Mouse (Mus musculus) MEL (cell line): ENCODE results near the gene 9930021J03Rik. TPM values are rescaled to one million over a fixed set of nuclear protein-coding genes. Genes with fewer than 3 reads are reported as not detected.

Source experiments
- DNase-seq: peaks from one replicate; pipeline ENCODE4 v3.0.0; 2011; ENCODE audit warnings: low read depth, low spot score
- H3K27ac ChIP-seq: 2 replicates; pipeline ENCODE4 v1.5.1; 2012; ENCODE audit warnings: low read depth, mild to moderate bottlenecking, control low read depth, low read length, moderate library complexity; ENCODE audit not compliant: control insufficient read depth
- H3K27me3 ChIP-seq, 2 experiments: fragments of 150-350 bp in 1 of 2; sonication (generic) in 1 of 2; 2 replicates each; pipeline ENCODE4 v1.6.1; 2012; ENCODE audit warnings: low read length in 2 of 2, mild to moderate bottlenecking in 2 of 2, improper control_type of control experiment in 1 of 2, moderate library complexity in 1 of 2; ENCODE audit not compliant: insufficient read depth in 2 of 2, control insufficient read depth in 1 of 2
- H3K36me3 ChIP-seq, 2 experiments: 2 replicates each; pipeline ENCODE4 v1.6.1; 2012 to 2014; ENCODE audit warnings: low read length in 2 of 2, improper control_type of control experiment in 1 of 2, inconsistent platforms in 1 of 2, mild to moderate bottlenecking in 1 of 2; ENCODE audit not compliant: insufficient read depth in 2 of 2, control insufficient read depth in 1 of 2
- H3K4me1 ChIP-seq, 2 experiments: fragments of 150-350 bp in 1 of 2; sonication (generic) in 1 of 2; 2 replicates each; pipeline ENCODE4 v1.6.1; 2012; ENCODE audit warnings: low read length in 2 of 2, improper control_type of control experiment in 1 of 2, mild to moderate bottlenecking in 1 of 2; ENCODE audit not compliant: insufficient read depth in 2 of 2, control insufficient read depth in 1 of 2
- H3K4me3 ChIP-seq, 2 experiments: fragments of 150-350 bp in 1 of 2; sonication (generic) in 1 of 2; 2 replicates each; pipeline ENCODE4 v1.5.1; 2012; ENCODE audit warnings: low read depth in 2 of 2, low read length in 2 of 2, mild to moderate bottlenecking in 2 of 2, moderate library complexity in 2 of 2, control low read depth in 1 of 2, improper control_type of control experiment in 1 of 2; ENCODE audit not compliant: control insufficient read depth in 1 of 2, insufficient read depth in 1 of 2
- H3K79me2 ChIP-seq: 2 replicates; pipeline ENCODE4 v1.6.1; 2012; ENCODE audit warnings: mild to moderate bottlenecking, low read length, moderate library complexity; ENCODE audit not compliant: control insufficient read depth, poor library complexity, insufficient read depth
- H3K9ac ChIP-seq: 2 replicates; pipeline ENCODE4 v1.6.1; 2012; ENCODE audit warnings: low read depth, mild to moderate bottlenecking, control low read depth, low read length, moderate library complexity; ENCODE audit not compliant: control insufficient read depth, poor library complexity, severe bottlenecking
- H3K9me3 ChIP-seq: fragments of 150-350 bp; sonication (generic); replicated peaks from 2 replicates; pipeline ENCODE4 v1.6.1; 2012; ENCODE audit warnings: mild to moderate bottlenecking, low read length, improper control_type of control experiment, moderate library complexity; ENCODE audit not compliant: insufficient read depth
- CHD1 ChIP-seq: IDR thresholded peaks from 2 replicates; pipeline ENCODE4 v1.6.1; 2012; ENCODE audit warnings: low read depth, mild to moderate bottlenecking, inconsistent platforms, low read length, improper control_type of control experiment
- CHD2 ChIP-seq: IDR thresholded peaks from 2 replicates; pipeline ENCODE4 v1.6.1; 2011; ENCODE audit warnings: low read length, improper control_type of control experiment
- E2F4 ChIP-seq: IDR thresholded peaks from 2 replicates; pipeline ENCODE4 v1.6.1; 2011; ENCODE audit warnings: low read depth, low read length, improper control_type of control experiment, borderline replicate concordance
- ELF1 ChIP-seq: IDR thresholded peaks from 2 replicates; pipeline ENCODE4 v1.6.1; 2014; ENCODE audit warnings: low read depth, mild to moderate bottlenecking, inconsistent platforms, low read length, improper control_type of control experiment, moderate library complexity
- EP300 ChIP-seq, 2 experiments: IDR thresholded peaks; 2 replicates each; pipeline ENCODE4 v1.6.1; 2011; ENCODE audit warnings: improper control_type of control experiment in 2 of 2, low read length in 2 of 2, low read depth in 1 of 2, mild to moderate bottlenecking in 1 of 2
- GABPA ChIP-seq: IDR thresholded peaks from 2 replicates; pipeline ENCODE4 v1.6.1; 2012; ENCODE audit warnings: low read depth, mild to moderate bottlenecking, inconsistent platforms, low read length, improper control_type of control experiment, moderate library complexity
- GATA1 ChIP-seq: IDR thresholded peaks from 2 replicates; pipeline ENCODE4 v1.6.1; 2011; ENCODE audit warnings: low read depth, low read length, improper control_type of control experiment
- HCFC1 ChIP-seq: IDR thresholded peaks from 2 replicates; pipeline ENCODE4 v1.6.1; 2012; ENCODE audit warnings: low read depth, mild to moderate bottlenecking, inconsistent platforms, low read length, improper control_type of control experiment, moderate library complexity
- JUND ChIP-seq: IDR thresholded peaks from 2 replicates; pipeline ENCODE4 v1.6.1; 2011; ENCODE audit warnings: low read depth, mild to moderate bottlenecking, improper control_type of control experiment, low read length
- KAT2A ChIP-seq: conservative IDR thresholded peaks from 2 replicates; pipeline ENCODE4 v1.6.1; 2012; ENCODE audit warnings: low read depth, low read length, improper control_type of control experiment, inconsistent platforms
- MAFK ChIP-seq: IDR thresholded peaks from 2 replicates; pipeline ENCODE4 v1.6.1; 2011; ENCODE audit warnings: low read depth, mild to moderate bottlenecking, low read length, improper control_type of control experiment, borderline replicate concordance
- MAX ChIP-seq: IDR thresholded peaks from 2 replicates; pipeline ENCODE4 v1.6.1; 2011; ENCODE audit warnings: low read length, improper control_type of control experiment
- MXI1 ChIP-seq: IDR thresholded peaks from 2 replicates; pipeline ENCODE4 v1.6.1; 2011; ENCODE audit warnings: mild to moderate bottlenecking, low read depth, low read length, improper control_type of control experiment
- MYC ChIP-seq: IDR thresholded peaks from 2 replicates; pipeline ENCODE4 v1.6.1; 2011; ENCODE audit warnings: low read depth, mild to moderate bottlenecking, low read length, improper control_type of control experiment, moderate library complexity
- NELFE ChIP-seq: IDR thresholded peaks from 2 replicates; pipeline ENCODE4 v1.6.1; 2011; ENCODE audit warnings: low read depth, low read length, improper control_type of control experiment
- POLR2A ChIP-seq, 2 experiments: IDR thresholded peaks; 2 replicates each; pipeline ENCODE4 v1.6.1; 2011 to 2012; ENCODE audit warnings: low read length in 2 of 2, mild to moderate bottlenecking in 2 of 2, control low read depth in 1 of 2, improper control_type of control experiment in 1 of 2, low read depth in 1 of 2, moderate library complexity in 1 of 2; ENCODE audit not compliant: control insufficient read depth in 1 of 2, insufficient read depth in 1 of 2, poor library complexity in 1 of 2
- POLR2AphosphoS5 ChIP-seq: IDR thresholded peaks from 2 replicates; pipeline ENCODE4 v1.6.1; 2012; ENCODE audit warnings: low read depth, borderline replicate concordance, mild to moderate bottlenecking, inconsistent platforms, low read length, moderate library complexity, mixed read lengths
- RCOR1 ChIP-seq: IDR thresholded peaks from 2 replicates; pipeline ENCODE4 v1.6.1; 2012; ENCODE audit warnings: low read depth, mild to moderate bottlenecking, inconsistent platforms, low read length, improper control_type of control experiment
- SIN3A ChIP-seq: IDR thresholded peaks from 2 replicates; pipeline ENCODE4 v1.6.1; 2012; ENCODE audit warnings: low read length, improper control_type of control experiment, inconsistent platforms
- SMC3 ChIP-seq: IDR thresholded peaks from 2 replicates; pipeline ENCODE4 v1.6.1; 2011; ENCODE audit warnings: low read depth, low read length, improper control_type of control experiment
- TAL1 ChIP-seq: IDR thresholded peaks from 2 replicates; pipeline ENCODE4 v1.6.1; 2012; ENCODE audit warnings: mild to moderate bottlenecking, inconsistent platforms, low read length, moderate library complexity, mixed read lengths
- TBP ChIP-seq: IDR thresholded peaks from 2 replicates; pipeline ENCODE4 v1.8.0; 2011; ENCODE audit warnings: low read depth, low read length, improper control_type of control experiment
- TCF12 ChIP-seq: IDR thresholded peaks from 2 replicates; pipeline ENCODE4 v1.6.1; 2014; ENCODE audit warnings: low read depth, mild to moderate bottlenecking, inconsistent platforms, low read length, improper control_type of control experiment, moderate library complexity
- UBTF ChIP-seq: IDR thresholded peaks from 2 replicates; pipeline ENCODE4 v1.6.1; 2012; ENCODE audit warnings: low read depth, mild to moderate bottlenecking, inconsistent platforms, low read length, improper control_type of control experiment, moderate library complexity, borderline replicate concordance; ENCODE audit not compliant: insufficient read depth
- USF2 ChIP-seq, 2 experiments: IDR thresholded peaks; 2 replicates each; pipeline ENCODE4 v1.6.1; 2011 to 2012; ENCODE audit warnings: improper control_type of control experiment in 2 of 2, low read length in 2 of 2, borderline replicate concordance in 1 of 2, inconsistent platforms in 1 of 2, low read depth in 1 of 2, mild to moderate bottlenecking in 1 of 2; ENCODE audit not compliant: insufficient read depth in 1 of 2
- ZC3H11A ChIP-seq: IDR thresholded peaks from 2 replicates; pipeline ENCODE4 v1.6.1; 2012; ENCODE audit warnings: low read depth, mild to moderate bottlenecking, inconsistent platforms, low read length, improper control_type of control experiment
- ZKSCAN1 ChIP-seq: IDR thresholded peaks from 2 replicates; pipeline ENCODE4 v1.6.1; 2012; ENCODE audit warnings: low read depth, mild to moderate bottlenecking, inconsistent platforms, low read length, improper control_type of control experiment, moderate library complexity
- ZMIZ1 ChIP-seq: IDR thresholded peaks from 2 replicates; pipeline ENCODE4 v1.6.1; 2012; ENCODE audit warnings: low read depth, mild to moderate bottlenecking, inconsistent platforms, low read length, improper control_type of control experiment, moderate library complexity
- polyA plus RNA-seq, 2 experiments: library from polyadenylated mRNA; stranded (reverse) in 1 of 2; unstranded in 1 of 2; fragments of >175 nt in 1 of 2; fragments of >200 nt in 1 of 2; gene quantifications; 2 replicates each; pipeline versions ENCODE4 v1.2.1 to v1.2.4; 2012; ENCODE audit warnings: low replicate concordance in 2 of 2, low read depth in 1 of 2; ENCODE audit not compliant: insufficient read length in 2 of 2, insufficient read depth in 1 of 2, missing spikeins in 1 of 2
- total RNA-seq: library from RNA; depleted of rRNA; stranded (reverse); fragments of 300-350 nt; gene quantifications from 2 replicates; pipeline ENCODE4 v1.2.3, GENCODE M21; 2012

9930021J03Rik gene
- total and polyA plus RNA-seq, 3 experiments: 19.9 to 216 (median 40.9) TPM

GRCm38 (mm10) chr19:29709461-29709860 is 96.3 kb downstream of the 9930021J03Rik start (continued):
- TF ChIP-seq GABPA: no peak
- TF ChIP-seq CHD2: no peak
- no peak for TF ChIP-seq MAFK

- H3K79me2 ChIP-seq: no peaks in the 10 kb centered on the region
- H3K27me3 ChIP-seq: no peaks in the 10 kb centered on the region
- peaks cover 8 to 10% of the 10 kb centered on the region in 2 experiments for H3K4me1 ChIP-seq
- no peaks in the 10 kb centered on the region for H3K9me3 ChIP-seq
- H3K9ac ChIP-seq: peak overlapping the region; percentile 64
- no peak overlapping the region; the same call in 1 of the 2 replicates for H3K27ac ChIP-seq
- H3K4me3 ChIP-seq: peak overlapping the region; percentile 55 to 74
- H3K36me3 ChIP-seq: peaks cover 0 to 13% of the 10 kb centered on the region in 2 experiments; a peak in 2 of 4 replicates
- peak; percentile 84 for DNase-seq
- TF ChIP-seq TBP (no peak), EP300 (IDR thresholded peaks at IDR 0.05; ENCODE audit: low read depth in 1 of 2, low read length in 2 of 2) (0 out of 4 replicates have a peak, but pooled peaks of 1 of the 2 experiments have one; percentile 3), NELFE (peak; percentile 23), GABPA (no peak), TCF12 (no peak), TAL1 (no peak), CHD1 (peak; percentile 45)
- TF ChIP-seq, all 39 proteins: peak for 3
Measured at GRCm38 (mm10) chr19:29708461-29708860, 97.3 kb downstream of the 9930021J03Rik start.

- H3K9ac ChIP-seq: peak overlapping the region; percentile 64
- H3K9me3 ChIP-seq: no peaks in the 10 kb centered on the region
- no peak overlapping the region; the same call in 1 of the 2 replicates for H3K27ac ChIP-seq
- no peaks in the 10 kb centered on the region for H3K79me2 ChIP-seq
- H3K36me3 ChIP-seq: peaks cover 0 to 13% of the 10 kb centered on the region in 2 experiments; a peak in 2 of 4 replicates
- no peaks in the 10 kb centered on the region for H3K27me3 ChIP-seq
- H3K4me3 ChIP-seq: peak overlapping the region; percentile 55 to 74
- peak; percentile 98 for DNase-seq
- H3K4me1 ChIP-seq: peaks cover 8 to 10% of the 10 kb centered on the region in 2 experiments
- TF ChIP-seq EP300 (IDR thresholded peaks at IDR 0.05; ENCODE audit: low read depth in 1 of 2, low read length in 2 of 2) (no peak), TBP (peak; percentile 91; the same call in 1 of the 2 replicates), HCFC1 (0 out of 2 replicates have a peak, but pooled peaks have one; percentile 43), USF2 (IDR thresholded peaks at IDR 0.05; ENCODE audit: borderline replicate concordance in 1 of 2, insufficient read depth in 1 of 2, low read depth in 1 of 2, low read length in 2 of 2) (no peak), ZKSCAN1 (no peak), ELF1 (peak; percentile 89), TCF12 (no peak), MXI1 (peak; percentile 95), MYC (peak; percentile 75; the same call in 1 of the 2 replicates), MAFK (no peak), SIN3A (peak; percentile 60), POLR2AphosphoS5 (no peak), UBTF (0 out of 2 replicates have a peak, but pooled peaks have one; percentile 41), SMC3 (peak; percentile 25), ZMIZ1 (no peak), ZC3H11A (no peak), JUND (no peak), RCOR1 (no peak), POLR2A (IDR thresholded peaks at IDR 0.05; ENCODE audit: control insufficient read depth in 1 of 2, insufficient read depth in 1 of 2, low read depth in 1 of 2, low read length in 2 of 2, poor library complexity in 1 of 2) (peak; percentile 1 to 72; a peak in 2 of 4 replicates), KAT2A (no peak), E2F4 (no peak), GATA1 (no peak), GABPA (no peak), MAX (peak; percentile 64; the same call in 1 of the 2 replicates)
Measured at GRCm38 (mm10) chr19:29708003-29708402, 97.8 kb downstream of the 9930021J03Rik start.
